Mouse (Mus musculus) monocyte, adult 59 days (primary cell): ENCODE measurements around the gene H2al3. TPM values are rescaled to one million over a fixed set of nuclear protein-coding genes. Genes with fewer than 3 reads are reported as not detected.

Experiments used
- total RNA-seq, 2 experiments: library from RNA; stranded (reverse); gene quantifications; one replicate each; pipeline ENCODE4 v1.2.4; 2023

The H2al3 gene
- not detected for total RNA-seq

GRCm38 (mm10) chrX:9849403-9849802 lies at the start of gene H2al3:
Gene H2al3, plus strand, starts transcription at chrX:9849703.

GRCm38 (mm10) chrX:9846628-9847027 lies 2.9 kb upstream of the H2al3 start, which contains the start of gene Hypm:
Gene Hypm, plus strand, starts transcription at chrX:9846928.

GRCm38 (mm10) chrX:9885322-9885721 lies 35.8 kb downstream of the H2al3 start, which contains the start of gene Sytl5:
Gene Sytl5, plus strand, starts transcription at chrX:9885622.

Other genes starting within 250 kb of the H2al3 start
- gene Dynlt3, start 186.7 kb upstream of the H2al3 start, total RNA-seq = 10 to 100 TPM; 27.9 to 49.7 TPM
- not detected for gene Hypm, start 2.8 kb upstream of the H2al3 start, total RNA-seq
- gene Sytl5, start 35.9 kb downstream of the H2al3 start, total RNA-seq = not detected